ENCODE assay signal across 20 mouse cellular contexts in the genomic region with DNA sequence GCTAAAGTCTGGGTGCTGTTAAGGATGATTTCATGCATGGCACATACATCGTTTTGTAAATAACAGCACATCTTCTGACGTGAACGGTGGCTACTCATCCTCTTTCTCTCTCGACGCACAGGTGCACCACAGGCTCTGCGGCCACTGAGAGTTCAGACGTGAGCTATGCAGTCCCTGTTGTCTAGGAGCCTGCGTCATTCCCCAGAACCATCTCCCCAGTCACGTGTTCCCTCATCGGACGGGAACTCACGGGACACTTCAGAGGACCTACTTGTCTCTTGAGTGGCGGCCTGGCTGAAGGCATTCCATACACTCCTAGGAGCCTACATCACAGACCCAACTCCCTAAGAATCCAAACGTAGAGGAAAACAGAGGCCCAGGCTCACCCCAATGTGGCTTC. TPM values are rescaled to one million over a fixed set of nuclear protein-coding genes. Genes with fewer than 3 reads are reported as not detected.
A peak's percentile ranks its signal among the peaks of the same experiment; 100 is the strongest.
DNase-seq lines count a peak whose midpoint lies in the region; ATAC-seq and TF ChIP-seq lines count a peak whose summit lies in the region.
"Had no signal": no experiment of that assay in that cellular context is flagged by ENCODE, and none has a peak within 500 bp of the region (broad histone marks: within the 10 kb centered on the region; RNA-seq: fewer than 3 reads in every experiment).

No protein-coding gene starts in this region.

- WGBS in heart, embryonic 14.5 days = 20% methylated on average over 14 of the region's 14 CpGs

- H3K27me3 ChIP-seq in heart, embryonic 14.5 days (ENCODE audit: control insufficient read depth, insufficient read depth, low read length) = no peaks in the 10 kb centered on the region
- no peaks in the 10 kb centered on the region for H3K27me3 ChIP-seq in E14TG2a.4 (ENCODE audit: insufficient read depth, low read length)
- H3K27me3 ChIP-seq: forebrain, embryonic 15.5 days; neural tube, embryonic 15.5 days had no signal

- peaks cover 13 to 35% of the 10 kb centered on the region in 2 experiments for H3K4me1 ChIP-seq in heart, embryonic 14.5 days (ENCODE audit: control insufficient read depth in 2 of 2, insufficient read depth in 2 of 2, low read length in 2 of 2)
- H3K4me1 ChIP-seq in E14TG2a.4 (replicated peaks; ENCODE audit: low read depth, low read length) = peaks cover 54% of the 10 kb centered on the region

- no peak overlapping the region for H3K27ac ChIP-seq in heart, embryonic 14.5 days (replicated peaks in 1 of 2; ENCODE audit: control insufficient read depth in 1 of 2, insufficient read depth in 1 of 2, low read depth in 2 of 2, low read length in 2 of 2)
- H3K27ac ChIP-seq: limb, embryonic 10.5 days; liver, embryonic 15.5 days; neural tube, embryonic 15.5 days had no signal

- peak overlapping the region; percentile 53 for H3K4me2 ChIP-seq in heart, embryonic 14.5 days (ENCODE audit: low read length)

- no peak overlapping the region for H3K9ac ChIP-seq in heart, embryonic 14.5 days (ENCODE audit: low read length)
- H3K9ac ChIP-seq: liver, embryonic 15.5 days had no signal

- no peak for TF ChIP-seq CTCF in E14TG2a.4 (conservative IDR thresholded peaks at IDR 0.05; ENCODE audit: low read length)

- H3K9me3 ChIP-seq in heart, embryonic 14.5 days (ENCODE audit: control insufficient read depth, low read length) = no peaks in the 10 kb centered on the region
- H3K9me3 ChIP-seq in E14TG2a.4 (ENCODE audit: low read length) = no peaks in the 10 kb centered on the region
- H3K9me3 ChIP-seq: forebrain, embryonic 15.5 days; G1E; limb, embryonic 10.5 days; liver, embryonic 15.5 days; midbrain, embryonic 10.5 days; neural tube, embryonic 15.5 days had no signal

- no peaks in the 10 kb centered on the region for H3K36me3 ChIP-seq in heart, embryonic 14.5 days (ENCODE audit: control insufficient read depth, insufficient read depth, low read length)
- H3K36me3 ChIP-seq in E14TG2a.4 (ENCODE audit: insufficient read depth, low read length) = no peaks in the 10 kb centered on the region
- H3K36me3 ChIP-seq: forebrain, embryonic 15.5 days; G1E; limb, embryonic 10.5 days; liver, embryonic 15.5 days; midbrain, embryonic 10.5 days; neural tube, embryonic 15.5 days had no signal

- DNase-seq in cerebellum, adult 11 months = peak; percentile 24
- DNase-seq in cerebellum, postnatal 10 days = no peak
- no peak for DNase-seq in heart, adult 18-20 months
- peak; percentile 74 for DNase-seq in lung, postnatal 36 days
- DNase-seq in layer of hippocampus, adult 9-11 months = no peak
- no peak for DNase-seq in kidney, postnatal 25 days
- DNase-seq: adrenal gland, adult 8-10 months; cerebellum, adult 8-10 months; kidney, adult 8-10 months; right cerebral cortex, postnatal 4 days; thymus, postnatal 14 days had no signal

- no peak overlapping the region for H3K4me3 ChIP-seq in heart, embryonic 14.5 days (ENCODE audit: control insufficient read depth in 1 of 2, insufficient read depth in 1 of 2, low read depth in 1 of 2, low read length in 2 of 2)
- peak overlapping the region; percentile 60 for H3K4me3 ChIP-seq in E14TG2a.4 (replicated peaks; ENCODE audit: low read length)
- H3K4me3 ChIP-seq: erythroblast, embryonic 14.5 days had no signal

- no peak for ATAC-seq in heart, embryonic 14.5 days (ENCODE audit: insufficient number of reproducible peaks, insufficient read depth, low FRiP score, low read depth)

RNA-seq across cellular contexts. Expression of a gene that starts 1.1 kb away (rescaled TPM):
- 80.2 and 81.3 TPM in 2 replicates for polyA plus RNA-seq in heart, embryonic 14.5 days (2014; fragmentation: Nextera tagmentation; extraction: Ambion mirVana)
- total RNA-seq in heart, adult 18-20 months (2021) = 100 to 1,000 TPM; 103 to 108 TPM

Comparison
In these comparisons a context has a peak if more than half of its experiments do, and no peak if none do; other contexts are left out.
1. DNase-seq: peak in cerebellum, adult 11 months (single experiment) and lung, postnatal 36 days (single experiment); none in cerebellum, postnatal 10 days (0 of 2), heart, adult 18-20 months (0 of 2), layer of hippocampus, adult 9-11 months (single experiment) and kidney, postnatal 25 days (0 of 2).